Mouse (Mus musculus): ENCODE results near the gene Hsd17b11. TPM values are rescaled to one million over a fixed set of nuclear protein-coding genes. Genes with fewer than 3 reads are reported as not detected.
"Not testable (repeated sequence)": the region's sequence is repeated elsewhere in the genome, so short reads cannot be mapped to it uniquely, and the experiment has no call there.

Hsd17b11 gene
- total RNA-seq, 2 experiments from 2014 or later: 79.0 to 93.7 TPM

DNA sequence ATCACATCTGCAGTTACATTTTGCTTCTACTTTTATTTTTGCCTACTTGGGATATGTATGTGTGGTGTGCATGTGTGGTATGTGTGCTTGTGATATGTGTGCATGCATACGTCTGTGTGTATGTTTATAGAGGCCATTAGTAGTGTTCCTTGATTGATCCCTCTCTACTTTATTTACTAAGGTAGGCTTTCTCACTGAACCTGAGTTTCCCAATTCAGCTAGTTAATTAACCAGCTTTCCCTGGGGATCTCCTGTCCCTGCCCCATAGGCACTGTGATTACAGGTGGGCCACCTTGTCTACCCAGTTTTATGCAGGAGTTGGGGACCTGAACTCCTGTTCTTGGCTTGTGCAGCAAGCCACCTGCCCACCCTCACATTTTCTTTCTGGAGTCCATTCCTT lies 15.0 kb upstream of the Hsd17b11 start:
- ATAC-seq (replicated peaks; ENCODE audit: poor library complexity, severe bottlenecking): no peak

DNA sequence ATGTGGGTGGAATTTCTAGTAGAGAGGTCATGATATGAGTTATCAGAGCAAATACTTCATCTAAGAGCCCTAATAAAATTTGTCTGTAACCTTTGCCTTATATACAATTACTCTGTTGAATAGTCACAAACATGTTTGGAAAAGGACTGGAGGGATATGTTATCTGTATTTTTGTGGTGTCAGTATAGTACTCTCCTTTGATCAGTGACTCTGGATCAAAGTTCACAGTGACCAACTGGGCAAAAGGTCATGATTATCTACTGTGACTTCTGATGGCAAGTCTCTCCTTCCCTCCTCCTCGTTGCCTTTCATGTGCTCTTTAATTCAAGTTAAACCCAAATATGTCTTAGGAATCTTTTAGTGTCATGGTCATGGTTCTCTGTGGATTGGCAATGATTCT lies 14.1 kb upstream of the Hsd17b11 start:
- ATAC-seq (replicated peaks; ENCODE audit: poor library complexity, severe bottlenecking): no peak

DNA sequence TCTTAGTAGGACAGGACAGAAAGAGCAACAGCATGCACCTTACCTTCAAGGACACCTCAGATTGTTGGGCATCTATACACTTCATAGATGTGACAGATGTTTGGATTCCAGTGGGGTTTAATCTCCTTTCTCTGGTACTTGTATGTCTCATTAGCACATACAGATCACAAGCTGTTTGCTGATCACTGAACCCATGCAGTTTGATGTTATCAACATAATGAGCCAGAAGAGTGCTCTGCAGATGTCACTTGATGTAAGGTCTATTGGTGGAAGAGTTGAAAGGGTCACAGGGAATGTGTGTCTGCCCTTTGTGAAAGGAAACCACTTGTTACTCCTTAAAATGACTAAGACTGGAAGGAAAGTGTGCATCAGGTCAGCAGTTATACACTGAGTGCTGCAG lies 13.3 kb upstream of the Hsd17b11 start:
- no peak for ATAC-seq (replicated peaks; ENCODE audit: poor library complexity, severe bottlenecking)

DNA sequence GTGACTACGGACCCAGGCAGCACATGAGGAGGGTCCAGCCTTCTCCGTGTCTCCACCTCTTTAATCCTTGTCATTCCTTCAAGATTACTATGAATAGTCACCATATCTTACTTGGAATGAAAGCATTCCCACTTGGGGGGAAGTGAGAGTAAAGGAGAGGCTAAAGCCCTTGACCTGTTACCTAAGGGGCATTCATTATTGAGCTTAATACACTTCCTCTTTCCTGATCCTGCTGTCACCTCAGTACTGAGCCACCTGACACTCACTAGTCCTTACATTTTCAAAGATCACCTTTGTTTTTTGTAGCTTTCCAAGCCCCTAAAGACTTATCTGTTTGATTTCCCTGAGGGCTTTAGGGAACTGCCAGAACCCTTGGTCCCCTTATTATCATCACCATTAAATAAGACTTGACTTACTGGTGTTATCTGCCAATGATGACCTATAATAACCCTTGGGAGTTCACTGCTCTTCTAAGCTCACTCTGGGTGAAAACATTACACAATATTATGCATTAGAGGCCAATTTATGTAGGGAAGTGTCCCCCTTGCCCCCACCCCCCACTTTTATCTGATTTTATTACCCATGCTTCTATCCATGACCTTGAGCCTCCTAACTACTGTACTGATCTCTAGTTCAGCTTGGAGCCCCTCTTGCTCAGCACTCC lies 10.8 kb upstream of the Hsd17b11 start:
- peak; percentile 83 for ATAC-seq (replicated peaks; ENCODE audit: poor library complexity, severe bottlenecking)

DNA sequence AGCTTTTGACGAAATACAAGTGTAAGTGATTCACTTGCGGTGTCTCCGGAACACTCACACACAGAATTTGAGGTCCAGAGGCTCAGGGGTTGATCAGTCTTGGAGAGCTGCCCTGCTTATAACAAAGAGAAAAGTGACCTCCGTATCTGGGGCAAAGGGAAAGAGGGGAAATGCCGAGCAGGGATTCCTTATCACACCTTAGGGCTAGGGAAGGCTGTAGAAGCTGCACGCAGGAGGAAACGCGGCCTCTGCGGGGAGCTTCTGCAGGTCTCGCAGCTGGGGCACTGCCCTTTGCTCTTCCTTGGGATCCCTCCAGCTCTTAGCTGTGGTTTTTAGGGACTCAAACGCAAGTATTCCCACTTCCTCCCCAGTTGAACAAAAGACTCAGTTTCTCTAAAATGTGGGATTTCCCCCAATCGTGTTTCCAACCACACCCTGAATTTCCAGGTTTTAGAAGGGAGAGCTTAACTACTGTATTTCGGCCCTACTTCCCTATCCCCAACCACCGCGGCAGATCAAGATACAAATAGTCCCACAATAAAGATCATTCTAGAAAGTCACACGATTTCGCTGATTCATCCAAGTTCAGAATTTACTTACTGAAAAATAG lies 3.6 kb upstream of the Hsd17b11 start:
- no peak for ATAC-seq (replicated peaks; ENCODE audit: poor library complexity, severe bottlenecking)

DNA sequence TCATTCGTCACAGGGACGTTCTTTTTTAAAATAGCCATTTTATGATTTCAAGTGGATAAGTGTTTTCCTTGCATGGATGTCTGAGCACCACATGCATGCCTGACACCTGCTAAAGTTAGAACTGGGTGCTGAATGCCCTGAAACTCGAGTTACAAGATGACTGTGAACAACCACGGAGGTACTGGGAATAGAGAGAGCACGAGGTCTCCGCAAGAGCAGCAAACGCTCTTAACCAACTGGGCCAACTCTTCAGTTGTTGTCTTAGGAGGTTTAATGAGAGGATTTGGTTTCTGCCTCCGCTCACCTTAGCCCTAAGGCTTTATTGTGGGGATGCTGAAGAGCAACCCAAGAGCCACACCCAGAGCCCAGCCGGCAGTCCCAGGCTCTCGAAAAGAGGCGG lies 3.0 kb upstream of the Hsd17b11 start:
- ATAC-seq (replicated peaks; ENCODE audit: poor library complexity, severe bottlenecking): no peak

DNA sequence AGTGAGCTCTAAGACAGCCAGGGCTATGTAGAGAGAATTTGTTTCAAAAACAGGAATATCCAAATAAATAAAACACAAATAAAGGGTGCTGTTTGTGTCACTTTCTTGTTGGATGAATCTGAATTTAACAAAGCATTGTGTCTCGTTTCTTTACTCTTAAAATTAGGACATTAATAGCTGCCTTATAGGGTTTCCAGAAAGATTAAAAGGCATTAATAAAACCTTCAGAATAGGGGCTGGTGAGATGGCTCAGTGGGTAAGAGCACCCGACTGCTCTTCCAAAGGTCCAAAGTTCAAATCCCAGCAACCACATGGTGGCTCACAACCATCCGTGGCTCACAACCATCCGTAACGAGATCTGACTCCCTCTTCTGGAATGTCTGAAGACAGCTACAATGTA lies 2.5 kb upstream of the Hsd17b11 start:
- not testable (repeated sequence) for ATAC-seq (replicated peaks; ENCODE audit: poor library complexity, severe bottlenecking)

DNA sequence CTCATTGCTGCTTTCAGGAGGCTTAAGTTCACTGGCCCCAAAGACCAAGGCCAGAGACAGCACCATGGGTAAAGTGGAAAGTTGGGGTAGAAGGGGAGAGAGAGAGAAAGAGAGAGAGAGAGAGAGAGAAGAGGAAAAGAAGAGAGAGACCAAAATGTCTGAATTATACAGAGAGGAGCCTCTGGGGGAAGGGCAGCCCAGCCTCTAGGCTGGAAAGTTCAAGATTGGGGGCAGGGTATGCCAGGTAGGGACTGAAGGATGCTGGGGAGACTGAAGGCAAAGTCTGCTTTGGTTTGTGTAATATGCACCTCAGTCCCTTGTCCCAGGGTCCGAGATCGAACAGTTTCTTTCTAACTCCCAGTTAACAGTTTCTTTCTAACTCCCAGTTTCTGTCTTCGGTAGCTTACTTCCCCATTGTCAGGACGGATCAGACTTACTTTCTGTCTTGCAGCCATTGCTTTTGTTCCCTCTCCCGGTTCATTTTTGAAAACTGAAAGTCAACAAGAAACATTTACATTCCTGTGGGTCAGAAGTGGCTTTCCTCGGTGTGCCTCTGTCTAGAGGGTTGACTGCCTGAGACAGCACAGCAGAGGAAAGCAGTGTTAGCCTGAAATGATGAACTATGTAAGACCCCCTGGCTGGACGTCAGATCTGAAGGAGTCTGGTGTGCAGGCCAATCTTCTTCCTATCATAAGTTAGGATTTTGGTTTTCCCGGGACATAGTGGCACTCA lies 1.7 kb upstream of the Hsd17b11 start:
- peak; percentile 8; the same call in 1 of the 2 replicates for ATAC-seq (replicated peaks; ENCODE audit: poor library complexity, severe bottlenecking)

DNA sequence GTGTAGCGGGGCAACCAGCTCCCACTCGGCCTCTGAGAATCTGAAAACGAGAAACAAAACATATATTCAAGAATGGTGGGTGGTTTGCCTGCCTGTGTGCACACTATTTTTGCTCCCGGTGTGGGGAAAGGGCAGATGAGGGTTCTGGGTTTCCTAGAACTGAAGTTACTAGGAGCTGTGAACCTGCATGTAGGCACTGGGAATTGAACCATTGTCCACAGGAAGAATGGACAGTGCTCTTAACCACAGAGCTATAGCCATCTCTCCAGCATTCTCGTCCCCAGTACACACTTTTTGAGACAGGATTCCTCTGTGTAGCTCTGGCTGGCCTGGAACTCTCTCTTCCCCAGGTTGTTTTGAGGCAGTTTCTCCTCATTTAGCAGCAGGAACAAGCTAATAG lies 839 bp upstream of the Hsd17b11 start:
- ATAC-seq (replicated peaks; ENCODE audit: poor library complexity, severe bottlenecking): no peak

DNA sequence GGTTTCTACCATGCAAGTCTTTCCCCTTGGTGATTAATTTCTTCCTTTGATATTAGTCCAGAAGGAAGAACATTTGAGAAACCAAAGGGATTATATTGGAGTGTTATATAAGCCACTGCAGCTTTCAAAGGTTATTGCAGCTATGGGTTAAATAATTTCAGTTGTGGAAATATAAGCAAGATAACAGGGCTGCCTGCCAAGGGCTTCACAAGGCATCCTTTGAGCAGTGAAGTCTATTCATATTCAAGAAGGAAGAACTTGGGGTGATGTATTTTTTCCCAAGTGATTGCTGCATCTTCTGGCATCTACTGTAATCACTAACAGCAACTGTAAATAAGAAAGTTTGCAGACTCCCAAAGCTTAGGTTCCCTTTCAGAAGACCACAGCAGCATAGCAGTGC lies 10.3 kb downstream of the Hsd17b11 start:
- ATAC-seq (replicated peaks; ENCODE audit: poor library complexity, severe bottlenecking): no peak

DNA sequence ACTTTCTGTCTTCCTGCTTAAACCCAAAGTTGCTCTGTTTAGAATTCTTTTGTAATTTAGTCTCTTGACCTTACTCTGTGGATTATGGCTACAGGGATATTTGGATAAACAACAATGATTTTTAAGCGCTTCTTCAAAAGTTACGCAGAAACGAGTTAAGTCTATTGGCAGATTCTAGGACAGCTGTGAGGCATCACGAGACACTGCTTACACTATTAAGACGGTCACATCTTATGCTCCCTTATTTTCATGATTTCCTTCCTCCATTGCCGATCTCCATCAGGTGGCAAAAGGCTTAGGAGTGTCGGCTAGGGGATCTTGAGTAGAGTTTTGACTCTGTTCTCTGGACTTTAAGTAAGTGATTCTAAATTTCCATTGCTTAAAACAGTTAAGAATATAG lies 11.5 kb downstream of the Hsd17b11 start:
- no peak for ATAC-seq (replicated peaks; ENCODE audit: poor library complexity, severe bottlenecking)

DNA sequence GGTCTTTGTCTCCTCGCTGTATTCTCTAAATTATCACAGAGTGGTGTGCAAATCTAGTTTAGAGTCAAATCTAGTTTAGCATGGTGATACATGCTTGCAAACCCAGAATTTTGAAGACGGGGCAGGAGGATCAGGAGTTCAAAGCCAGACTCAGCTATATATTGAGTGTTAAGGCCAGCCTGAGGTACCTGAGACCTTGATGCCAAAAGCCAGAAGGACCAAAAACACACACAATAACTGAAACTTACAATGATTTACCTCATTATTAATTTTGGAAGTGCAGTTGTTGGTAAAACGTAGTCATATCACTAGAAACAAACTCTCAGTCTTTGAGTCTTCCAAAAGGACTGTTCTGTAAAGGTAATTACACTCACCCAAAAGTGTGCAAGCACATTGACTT lies 12.3 kb downstream of the Hsd17b11 start:
- ATAC-seq (replicated peaks; ENCODE audit: poor library complexity, severe bottlenecking): no peak

DNA sequence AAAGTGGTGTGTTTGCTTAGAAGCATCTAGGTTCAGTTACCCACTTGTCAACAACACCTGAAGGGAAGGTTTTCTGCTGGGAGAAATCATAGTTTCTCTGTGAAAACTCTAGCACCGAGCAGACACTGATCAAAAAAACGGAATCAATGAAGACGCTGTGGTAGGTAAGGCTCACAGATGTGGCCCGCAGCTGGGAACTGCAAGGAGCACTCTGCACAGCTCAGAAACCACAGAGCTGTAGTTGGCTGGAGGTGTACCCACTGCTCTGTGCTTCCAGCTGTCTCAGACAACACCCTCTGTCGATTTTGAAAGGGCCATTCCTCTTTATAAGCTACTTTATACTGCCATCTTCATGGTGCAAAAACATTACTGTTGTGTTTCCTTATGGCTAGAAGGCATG lies 13.9 kb downstream of the Hsd17b11 start:
- ATAC-seq (replicated peaks; ENCODE audit: poor library complexity, severe bottlenecking): no peak

DNA sequence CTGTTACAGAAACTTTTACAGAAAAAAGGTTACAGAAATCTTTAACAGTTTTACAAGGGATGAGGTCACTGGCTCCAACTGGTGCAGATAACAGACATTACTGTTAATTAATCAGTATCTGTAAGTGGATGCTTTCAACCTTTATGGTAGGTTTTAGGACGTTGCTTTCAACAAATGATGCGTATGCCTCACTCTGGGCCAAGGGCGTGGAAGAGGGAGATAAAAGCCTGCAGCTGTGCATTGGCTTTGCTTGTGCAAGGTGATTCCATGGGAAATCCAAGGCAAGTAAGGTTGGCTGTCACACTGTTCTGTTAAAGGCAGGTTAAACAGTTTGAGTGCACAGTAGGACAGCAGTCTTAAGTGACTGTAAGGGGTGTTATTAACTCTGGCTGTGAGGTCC lies 14.9 kb downstream of the Hsd17b11 start:
- ATAC-seq (replicated peaks; ENCODE audit: poor library complexity, severe bottlenecking): no peak

DNA sequence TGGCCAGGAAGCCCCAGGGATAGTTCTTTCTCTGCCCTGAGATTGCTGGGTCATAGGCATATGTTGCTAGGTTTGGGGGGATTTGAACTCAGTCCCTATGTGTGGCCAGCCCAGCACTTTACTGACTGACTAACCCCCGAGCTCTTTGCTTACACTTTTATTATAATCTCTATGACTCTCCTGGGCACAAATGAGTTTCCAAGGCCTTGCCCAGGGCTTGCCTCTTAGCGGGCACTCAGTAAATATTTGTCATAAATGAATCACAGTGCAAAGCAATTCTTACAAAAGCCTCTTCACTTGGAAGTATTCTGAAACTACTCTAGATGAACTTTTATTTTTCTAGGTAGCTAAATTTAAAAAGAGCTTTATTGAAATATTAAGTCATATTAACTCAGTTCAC lies 17.8 kb downstream of the Hsd17b11 start:
- no peak for ATAC-seq (replicated peaks; ENCODE audit: poor library complexity, severe bottlenecking)

DNA sequence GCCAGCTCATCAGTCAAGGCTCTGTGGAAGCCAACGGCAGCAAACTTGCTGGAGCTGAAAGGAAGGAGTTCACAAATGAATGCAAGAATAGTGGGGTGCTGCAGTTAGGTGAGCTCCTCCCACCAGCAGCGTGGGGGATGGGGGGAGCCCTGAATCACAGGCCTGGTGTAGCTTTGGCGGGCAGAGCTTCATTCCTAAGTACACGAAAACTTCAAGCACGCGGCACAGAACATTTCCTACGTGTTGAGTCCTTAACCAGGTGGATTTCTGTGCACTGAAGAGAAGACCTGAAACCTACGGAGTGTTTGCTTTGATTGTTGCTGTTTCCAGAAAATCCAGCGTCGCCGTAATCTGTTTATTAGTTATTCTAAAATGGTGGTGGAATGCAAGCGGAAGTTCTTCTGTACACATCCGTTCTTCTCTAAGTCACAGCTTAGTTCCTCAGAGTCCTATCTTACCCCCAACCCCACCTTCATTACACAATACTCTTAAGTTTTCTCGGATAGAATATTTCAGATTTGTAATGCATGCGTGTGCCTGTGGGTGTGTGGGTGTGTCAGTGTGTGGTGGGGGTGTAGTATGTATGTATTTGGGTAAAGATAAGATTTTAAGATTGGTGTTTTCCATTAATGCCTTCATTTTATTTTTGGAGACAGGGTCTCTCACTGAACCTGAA lies 18.3 kb downstream of the Hsd17b11 start:
- ATAC-seq (replicated peaks; ENCODE audit: poor library complexity, severe bottlenecking): no peak

DNA sequence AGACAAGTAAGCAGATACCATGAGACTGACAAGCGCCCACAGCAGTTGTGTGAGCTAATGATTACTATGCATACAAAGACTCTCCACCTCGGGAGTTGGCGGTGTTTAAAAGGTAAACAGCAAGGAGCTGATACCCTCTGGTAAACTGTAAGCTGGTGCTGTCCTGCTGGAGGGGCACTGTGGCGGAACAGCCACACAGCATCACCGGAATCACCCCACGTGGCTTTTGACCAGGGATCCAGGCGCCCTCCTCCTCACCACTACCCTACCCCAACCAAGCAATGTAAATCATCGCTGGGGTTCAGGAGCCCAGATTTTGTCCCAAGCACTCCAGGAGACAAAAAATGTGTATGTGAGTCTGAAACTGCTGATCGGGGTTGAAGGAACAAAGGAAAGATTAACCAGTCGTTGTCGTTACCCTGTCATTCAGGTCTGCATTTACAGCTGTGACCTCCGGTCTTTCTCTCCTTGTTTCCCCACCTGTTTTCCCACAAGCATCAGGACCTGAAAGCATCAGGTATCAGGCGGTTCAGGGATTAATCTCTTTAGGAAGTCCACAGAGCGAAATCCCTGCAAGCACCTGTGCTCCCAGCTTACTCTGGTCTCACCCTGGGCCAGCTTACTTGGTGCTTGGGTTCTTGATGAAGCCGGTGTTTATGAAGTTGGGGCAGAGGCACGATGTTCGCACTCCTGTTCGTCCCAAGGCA lies 19.0 kb downstream of the Hsd17b11 start:
- no peak for ATAC-seq (replicated peaks; ENCODE audit: poor library complexity, severe bottlenecking)

DNA sequence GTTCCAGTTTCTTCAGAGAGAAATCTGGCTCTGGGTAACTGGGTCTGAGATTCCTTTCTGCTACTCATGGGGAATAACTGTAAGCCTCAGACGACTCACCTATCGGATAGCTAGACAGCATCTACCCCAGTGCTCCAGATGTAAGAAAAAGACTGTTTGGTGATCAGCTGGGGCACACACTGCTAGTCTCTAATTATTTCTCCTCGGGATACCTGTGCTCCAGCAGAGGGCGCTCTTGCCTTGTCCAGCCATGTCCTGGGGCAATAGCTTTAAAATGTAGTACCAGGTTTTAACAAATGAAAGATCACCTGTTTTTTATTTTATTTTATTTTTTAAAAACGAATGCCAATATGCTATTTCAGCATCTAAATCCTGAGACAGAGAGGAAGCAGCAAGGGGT lies 22.0 kb downstream of the Hsd17b11 start:
- ATAC-seq (replicated peaks; ENCODE audit: poor library complexity, severe bottlenecking): peak; percentile 89

DNA sequence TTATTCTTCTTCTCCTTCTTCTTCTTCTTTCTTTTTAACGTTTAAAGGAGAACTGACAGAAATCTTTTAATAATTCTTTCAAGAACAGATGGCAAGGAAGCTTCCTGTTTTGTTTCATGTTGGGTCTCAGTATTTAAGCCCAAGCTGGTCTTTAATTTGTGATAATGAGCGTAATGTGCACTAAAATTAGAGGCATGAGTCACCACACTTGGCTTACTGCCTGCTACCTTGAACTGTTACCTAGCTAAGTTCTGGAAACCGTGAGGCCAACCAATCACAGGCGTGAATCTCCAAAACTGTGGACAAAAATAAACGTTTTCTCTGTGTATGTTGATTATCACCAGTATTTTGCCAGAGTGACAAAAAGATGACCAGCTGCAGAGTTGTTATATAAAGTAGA lies 23.0 kb downstream of the Hsd17b11 start:
- ATAC-seq (replicated peaks; ENCODE audit: poor library complexity, severe bottlenecking): no peak

DNA sequence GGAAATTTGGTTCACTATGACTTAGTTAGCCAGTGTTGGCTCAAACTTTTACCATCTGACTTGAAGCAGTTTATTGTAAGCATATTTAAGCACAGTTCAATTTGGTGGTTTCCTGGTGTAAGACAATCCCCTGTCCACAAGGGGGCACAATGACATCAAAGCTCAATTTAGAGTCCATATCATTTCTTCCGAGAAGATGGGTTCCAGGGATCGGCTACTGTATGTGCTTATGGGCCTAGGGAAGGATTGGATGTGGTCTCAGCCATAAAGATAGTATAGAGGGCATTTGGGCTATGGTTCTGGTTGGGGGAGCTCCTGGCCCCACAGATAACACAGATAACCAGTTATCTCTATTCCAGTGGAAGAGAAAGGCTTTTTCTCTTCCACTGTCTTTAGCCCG lies 26.5 kb downstream of the Hsd17b11 start:
- peak; percentile 53 for ATAC-seq (replicated peaks; ENCODE audit: poor library complexity, severe bottlenecking)

DNA sequence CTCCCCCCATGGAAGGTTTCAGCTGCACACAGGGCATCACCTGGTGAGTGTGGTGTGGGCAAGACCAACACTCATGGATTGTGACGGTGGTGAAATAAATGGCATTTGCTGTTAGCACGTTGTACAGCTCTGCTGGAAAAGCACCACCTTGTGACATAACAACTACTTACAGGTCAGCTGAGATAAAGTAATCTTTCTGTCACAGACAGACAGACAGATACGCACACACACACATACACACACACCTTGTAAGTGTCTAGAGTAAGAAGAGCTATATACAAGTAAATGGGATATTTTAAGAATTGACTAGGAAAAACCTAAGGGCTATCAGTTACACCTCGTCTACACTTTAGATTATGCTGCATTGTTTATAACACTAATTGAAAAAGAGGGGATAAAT lies 27.1 kb downstream of the Hsd17b11 start:
- ATAC-seq (replicated peaks; ENCODE audit: poor library complexity, severe bottlenecking): no peak
